Mouse (Mus musculus): Measurements from ENCODE around the gene Sim2. TPM values are rescaled to one million over a fixed set of nuclear protein-coding genes. Genes with fewer than 3 reads are reported as not detected.

Gene Sim2
- total RNA-seq, 2 experiments from 2014 or later: 2.7 to 13.0 TPM

- DNase-seq: no peak
Observed at GRCm38 (mm10) chr16:94095109-94095822, 10.5 kb downstream of the Sim2 start.

- no peak for DNase-seq
Observed at GRCm38 (mm10) chr16:94096479-94096878, 11.7 kb downstream of the Sim2 start.

- DNase-seq: no peak
Observed at GRCm38 (mm10) chr16:94097724-94098455, 13.2 kb downstream of the Sim2 start.

GRCm38 (mm10) chr16:94113160-94113559 is 28.4 kb downstream of the Sim2 start:
- DNase-seq: no peak

GRCm38 (mm10) chr16:94114693-94115092 is 30.0 kb downstream of the Sim2 start:
- no peak for DNase-seq

GRCm38 (mm10) chr16:94117333-94117732 is 32.6 kb downstream of the Sim2 start:
- no peak for DNase-seq

GRCm38 (mm10) chr16:94118394-94118793 is 33.7 kb downstream of the Sim2 start:
- DNase-seq: no peak

- no peak for DNase-seq
Observed at GRCm38 (mm10) chr16:94122347-94122746, 37.6 kb downstream of the Sim2 start.

- DNase-seq: no peak
Observed at GRCm38 (mm10) chr16:94123247-94123646, 38.5 kb downstream of the Sim2 start.

GRCm38 (mm10) chr16:94125172-94125981 is 40.6 kb downstream of the Sim2 start:
- DNase-seq: no peak

- no peak for DNase-seq
Observed at GRCm38 (mm10) chr16:94126200-94126599, 41.5 kb downstream of the Sim2 start.

- no peak for DNase-seq
Observed at GRCm38 (mm10) chr16:94128236-94128835, 43.6 kb downstream of the Sim2 start.

GRCm38 (mm10) chr16:94134218-94134617 is 49.5 kb downstream of the Sim2 start:
- DNase-seq: no peak

- DNase-seq: no peak
Observed at GRCm38 (mm10) chr16:94140746-94141145, 56.0 kb downstream of the Sim2 start.

GRCm38 (mm10) chr16:94143325-94143724 is 58.6 kb downstream of the Sim2 start:
- no peak for DNase-seq

GRCm38 (mm10) chr16:94148139-94148538 is 63.4 kb downstream of the Sim2 start:
- no peak for DNase-seq

GRCm38 (mm10) chr16:94150125-94151103 is 65.7 kb downstream of the Sim2 start:
- DNase-seq: no peak

- DNase-seq: peak; percentile 17
Observed at GRCm38 (mm10) chr16:94155041-94155653, 70.4 kb downstream of the Sim2 start.

- no peak for DNase-seq
Observed at GRCm38 (mm10) chr16:94157819-94158218, 73.1 kb downstream of the Sim2 start.

- no peak for DNase-seq
Observed at GRCm38 (mm10) chr16:94162000-94162399, 77.3 kb downstream of the Sim2 start.

GRCm38 (mm10) chr16:94163051-94163450 is 78.3 kb downstream of the Sim2 start:
- DNase-seq: peak; percentile 41

Data from gastrocnemius, postnatal 25 days (tissue).